Mouse (Mus musculus): Measurements from ENCODE around the gene Isy1. TPM values are rescaled to one million over a fixed set of nuclear protein-coding genes. Genes with fewer than 3 reads are reported as not detected.
A peak's percentile ranks its signal among the peaks of the same experiment; 100 is the strongest.

Isy1 gene
- polyA plus RNA-seq, 1 experiment, result 21.1 TPM

- H3K36me3 ChIP-seq (ENCODE audit: control insufficient read depth, insufficient read depth), result peaks cover 54% of the 10 kb centered on the region
Measured at GRCm38 (mm10) chr6:87845031-87845695, 6.6 kb upstream of the Isy1 start.

GRCm38 (mm10) chr6:87842254-87842653 lies 3.7 kb upstream of the Isy1 start:
- H3K79me2 ChIP-seq (ENCODE audit: control insufficient read depth, insufficient read depth), result peaks cover 48% of the 10 kb centered on the region
- no peaks in the 10 kb centered on the region for H3K27me3 ChIP-seq (ENCODE audit: control insufficient read depth, insufficient read depth, insufficient read length)
- no peak overlapping the region for H3K4me2 ChIP-seq (ENCODE audit: low read depth)
- peaks cover 54% of the 10 kb centered on the region for H3K36me3 ChIP-seq (ENCODE audit: control insufficient read depth, insufficient read depth)
- H3ac ChIP-seq (ENCODE audit: control insufficient read depth, insufficient read length), result no peak overlapping the region
- no peak overlapping the region for H3K4me3 ChIP-seq
- no peak for TF ChIP-seq SRF (IDR thresholded peaks at IDR 0.05; ENCODE audit: control insufficient read depth, insufficient read length, low read depth)
- no peak for TF ChIP-seq MYOD1 (IDR thresholded peaks at IDR 0.05; ENCODE audit: control insufficient read depth in 1 of 3, insufficient read length in 2 of 3, low read depth in 2 of 3)
- TF ChIP-seq TCF12 (IDR thresholded peaks at IDR 0.05; ENCODE audit: insufficient read depth, poor library complexity, severe bottlenecking), result no peak
- TF ChIP-seq POLR2A (IDR thresholded peaks at IDR 0.05; ENCODE audit: insufficient read length, low read depth), result no peak

More at GRCm38 (mm10) chr6:87845031-87845695, 6.6 kb upstream of the Isy1 start:
- TF ChIP-seq MAX (IDR thresholded peaks at IDR 0.05; ENCODE audit: low read depth), result no peak
- no peak for TF ChIP-seq E2F4 (IDR thresholded peaks at IDR 0.05; ENCODE audit: insufficient read depth)
- TF ChIP-seq MYOG (IDR thresholded peaks at IDR 0.05; ENCODE audit: control insufficient read depth in 1 of 3, insufficient read depth in 1 of 3, insufficient read length in 2 of 3, low read depth in 2 of 3), result no peak
- no peak for TF ChIP-seq POLR2AphosphoS2 (IDR thresholded peaks at IDR 0.05; ENCODE audit: insufficient read length, low read depth)
- TF ChIP-seq SRF (IDR thresholded peaks at IDR 0.05; ENCODE audit: control insufficient read depth, insufficient read length, low read depth), result no peak
- no peak for TF ChIP-seq TCF12 (IDR thresholded peaks at IDR 0.05; ENCODE audit: insufficient read depth, poor library complexity, severe bottlenecking)
- no peak for TF ChIP-seq MYOD1 (IDR thresholded peaks at IDR 0.05; ENCODE audit: control insufficient read depth in 1 of 3, insufficient read length in 2 of 3, low read depth in 2 of 3)
- TF ChIP-seq TCF3 (IDR thresholded peaks at IDR 0.05; ENCODE audit: insufficient read length, low read depth), result no peak
- no peak for TF ChIP-seq POLR2A (IDR thresholded peaks at IDR 0.05; ENCODE audit: insufficient read length, low read depth)
- no peak for TF ChIP-seq CEBPB (IDR thresholded peaks at IDR 0.05; ENCODE audit: insufficient read depth, poor library complexity, severe bottlenecking)
- no peak for TF ChIP-seq USF1 (IDR thresholded peaks at IDR 0.05; ENCODE audit: low read depth)
- TF ChIP-seq REST (IDR thresholded peaks at IDR 0.05; ENCODE audit: insufficient read depth, insufficient read length), result no peak
- Histone ChIP-seq H3K4me3 (no peak overlapping the region), H3K27me3 (ENCODE audit: control insufficient read depth, insufficient read depth, insufficient read length) (no peaks in the 10 kb centered on the region), H3K79me2 (ENCODE audit: control insufficient read depth, insufficient read depth) (peaks cover 67% of the 10 kb centered on the region), H3K4me2 (ENCODE audit: low read depth) (no peak overlapping the region), H3ac (ENCODE audit: control insufficient read depth, insufficient read length) (no peak overlapping the region)

- H3ac ChIP-seq (ENCODE audit: control insufficient read depth, insufficient read length), result no peak overlapping the region
- TF ChIP-seq CEBPB (IDR thresholded peaks at IDR 0.05; ENCODE audit: insufficient read depth, poor library complexity, severe bottlenecking) (no peak), E2F4 (IDR thresholded peaks at IDR 0.05; ENCODE audit: insufficient read depth) (no peak)
- no peak overlapping the region for H3K4me3 ChIP-seq
- peaks cover 47% of the 10 kb centered on the region for H3K79me2 ChIP-seq (ENCODE audit: control insufficient read depth, insufficient read depth)
- no peak overlapping the region for H3K4me2 ChIP-seq (ENCODE audit: low read depth)
- no peaks in the 10 kb centered on the region for H3K27me3 ChIP-seq (ENCODE audit: control insufficient read depth, insufficient read depth, insufficient read length)
- peaks cover 54% of the 10 kb centered on the region for H3K36me3 ChIP-seq (ENCODE audit: control insufficient read depth, insufficient read depth)
Measured at GRCm38 (mm10) chr6:87841635-87842034, 3.0 kb upstream of the Isy1 start.

- peaks cover 40% of the 10 kb centered on the region for H3K36me3 ChIP-seq (ENCODE audit: control insufficient read depth, insufficient read depth)
Measured at GRCm38 (mm10) chr6:87839797-87840341, 1.3 kb upstream of the Isy1 start.

GRCm38 (mm10) chr6:87835695-87836094 lies 2.9 kb downstream of the Isy1 start, which contains the start of gene Gm45140:
Gm45140 (minus strand) TSS chr6:87835795.
- peaks cover 19% of the 10 kb centered on the region for H3K79me2 ChIP-seq (ENCODE audit: control insufficient read depth, insufficient read depth)
- no peaks in the 10 kb centered on the region for H3K27me3 ChIP-seq (ENCODE audit: control insufficient read depth, insufficient read depth, insufficient read length)
- TF ChIP-seq MAX (IDR thresholded peaks at IDR 0.05; ENCODE audit: low read depth) (no peak), TCF12 (IDR thresholded peaks at IDR 0.05; ENCODE audit: insufficient read depth, poor library complexity, severe bottlenecking) (no peak), REST (IDR thresholded peaks at IDR 0.05; ENCODE audit: insufficient read depth, insufficient read length) (no peak), SRF (IDR thresholded peaks at IDR 0.05; ENCODE audit: control insufficient read depth, insufficient read length, low read depth) (no peak), CEBPB (IDR thresholded peaks at IDR 0.05; ENCODE audit: insufficient read depth, poor library complexity, severe bottlenecking) (no peak), E2F4 (IDR thresholded peaks at IDR 0.05; ENCODE audit: insufficient read depth) (no peak), MYOD1 (IDR thresholded peaks at IDR 0.05; ENCODE audit: control insufficient read depth in 1 of 3, insufficient read length in 2 of 3, low read depth in 2 of 3) (no peak), MYOG (IDR thresholded peaks at IDR 0.05; ENCODE audit: control insufficient read depth in 1 of 3, insufficient read depth in 1 of 3, insufficient read length in 2 of 3, low read depth in 2 of 3) (no peak), USF1 (IDR thresholded peaks at IDR 0.05; ENCODE audit: low read depth) (no peak), POLR2A (IDR thresholded peaks at IDR 0.05; ENCODE audit: insufficient read length, low read depth) (no peak), TCF3 (IDR thresholded peaks at IDR 0.05; ENCODE audit: insufficient read length, low read depth) (no peak), POLR2AphosphoS2 (IDR thresholded peaks at IDR 0.05; ENCODE audit: insufficient read length, low read depth) (no peak)
- peaks cover 11% of the 10 kb centered on the region for H3K36me3 ChIP-seq (ENCODE audit: control insufficient read depth, insufficient read depth)
- no peak within 1 kb of the TSS for H3ac ChIP-seq (ENCODE audit: control insufficient read depth, insufficient read length)
- no peak within 1 kb of the TSS for H3K4me2 ChIP-seq (ENCODE audit: low read depth)
- H3K4me3 ChIP-seq, result no peak within 1 kb of the TSS

More at GRCm38 (mm10) chr6:87839797-87840341, 1.3 kb upstream of the Isy1 start:
- TF ChIP-seq SRF (IDR thresholded peaks at IDR 0.05; ENCODE audit: control insufficient read depth, insufficient read length, low read depth) (no peak), E2F4 (IDR thresholded peaks at IDR 0.05; ENCODE audit: insufficient read depth) (no peak)
- no peak overlapping the region for H3ac ChIP-seq (ENCODE audit: control insufficient read depth, insufficient read length)
- no peak overlapping the region for H3K4me3 ChIP-seq
- peak overlapping the region; percentile 93 for H3K4me2 ChIP-seq (ENCODE audit: low read depth)
- H3K79me2 ChIP-seq (ENCODE audit: control insufficient read depth, insufficient read depth), result peaks cover 32% of the 10 kb centered on the region
- H3K27me3 ChIP-seq (ENCODE audit: control insufficient read depth, insufficient read depth, insufficient read length), result no peaks in the 10 kb centered on the region
